Mouse (Mus musculus): ENCODE data around the gene Mup20. TPM values are rescaled to one million over a fixed set of nuclear protein-coding genes. Genes with fewer than 3 reads are reported as not detected.
"Not testable (repeated sequence)": the region's sequence is repeated elsewhere in the genome, so short reads cannot be mapped to it uniquely, and the experiment has no call there.

Gene Mup20
- polyA plus RNA-seq (2017; shearing (Covaris generic)), result not detected

DNA sequence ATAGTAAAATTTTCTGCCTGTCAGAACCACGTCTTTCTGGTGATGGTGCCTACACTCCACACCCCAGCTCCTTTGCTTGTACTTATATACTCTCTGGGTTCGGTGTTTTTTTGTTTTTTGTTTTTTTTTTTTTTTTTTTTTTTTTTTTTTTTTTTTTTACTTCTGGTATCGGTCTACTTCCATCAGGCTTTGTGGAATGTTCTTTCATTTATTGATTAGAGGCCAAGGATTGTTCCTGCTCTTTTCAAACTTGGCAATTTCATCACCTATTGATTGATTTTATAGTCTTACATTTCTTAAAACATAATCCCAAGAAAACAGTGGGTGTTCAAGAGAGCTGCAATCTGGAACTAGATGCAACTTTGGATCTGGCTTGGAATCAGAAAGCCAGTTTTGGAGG lies at the start of gene Mup20:
Mup20 (minus strand) TSS at position 101 of the 400 bp plus-strand sequence.
- not testable (repeated sequence) for ATAC-seq

DNA sequence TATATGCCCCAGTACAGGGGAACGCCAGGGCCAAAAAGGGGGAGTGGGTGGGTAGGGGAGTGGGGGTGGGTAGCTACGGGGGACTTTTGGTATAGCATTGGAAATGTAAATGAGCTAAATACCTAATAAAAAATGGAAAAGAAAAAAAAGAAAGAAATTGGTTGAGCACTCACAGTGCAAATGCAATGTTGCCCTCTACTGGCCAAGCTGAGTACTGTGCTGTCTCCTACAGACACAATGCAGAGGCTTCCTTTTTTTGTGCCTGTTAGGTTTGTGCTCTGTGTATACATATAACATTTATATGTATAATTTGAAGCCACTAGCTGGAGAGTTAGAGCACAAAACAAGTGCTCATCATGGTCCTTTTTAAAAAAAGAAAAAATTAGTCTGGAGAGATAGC lies 49.4 kb upstream of the Mup20 start:
- not testable (repeated sequence) for ATAC-seq

DNA sequence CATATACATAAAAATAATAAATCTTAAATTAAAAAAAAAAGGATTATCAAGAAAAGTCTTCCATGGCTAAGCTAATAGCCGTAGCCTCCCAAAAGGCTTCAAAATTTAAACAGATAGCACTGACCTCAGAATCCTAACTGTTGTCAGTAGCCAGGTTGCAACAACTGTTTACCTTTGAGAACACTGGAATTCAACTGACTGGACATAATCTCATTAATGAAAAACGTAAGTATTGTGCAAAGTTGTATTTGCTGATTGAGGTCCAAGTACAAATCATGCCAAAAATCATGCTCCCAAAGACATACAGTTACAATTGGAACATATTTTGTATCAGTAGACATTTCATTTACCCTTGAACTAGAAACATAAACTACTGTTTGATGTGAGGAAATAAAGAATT lies 34.0 kb upstream of the Mup20 start:
- ATAC-seq, result no peak

DNA sequence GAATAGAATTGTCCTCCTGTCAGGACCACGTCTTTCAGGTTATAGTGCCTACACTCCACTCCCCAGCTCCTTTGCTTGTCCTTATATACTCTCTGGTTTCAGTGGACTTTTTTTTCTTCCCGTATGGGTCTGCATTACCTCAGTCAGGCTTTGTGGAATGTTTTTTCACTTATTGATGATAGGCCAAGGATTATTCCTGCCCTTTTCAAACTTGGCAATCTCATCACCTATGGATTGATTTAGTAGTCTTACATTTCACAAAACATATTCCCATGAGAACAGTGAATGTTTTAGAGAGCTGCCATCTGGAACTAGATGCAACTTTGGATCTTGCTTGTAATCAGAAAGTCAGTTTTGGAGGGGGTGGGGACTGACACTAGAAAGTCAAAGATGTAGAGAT lies 33.3 kb upstream of the Mup20 start, which contains the start of gene Mup3:
Mup3 (minus strand) TSS at position 102 of the 400 bp plus-strand sequence.
- ATAC-seq, result no peak

DNA sequence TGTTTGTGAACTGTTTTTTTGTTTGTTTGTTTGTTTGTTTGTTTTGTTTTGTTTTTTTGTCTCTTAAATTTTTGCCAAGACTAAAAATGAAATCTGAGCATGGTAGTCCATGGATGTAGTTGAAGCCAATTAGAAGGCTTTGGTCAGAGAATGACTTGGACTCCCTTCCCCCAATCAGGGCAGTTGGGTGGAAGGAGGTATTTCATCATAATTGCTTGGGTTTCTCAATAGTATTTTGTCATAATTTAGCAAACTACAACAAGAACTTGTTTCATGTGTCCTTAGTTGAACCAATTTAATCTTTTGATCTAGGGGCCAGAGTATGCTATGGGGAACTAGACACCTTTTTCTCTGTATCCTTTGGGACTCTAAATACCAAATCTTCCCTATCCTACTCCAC lies 28.8 kb upstream of the Mup20 start:
- no peak for ATAC-seq

DNA sequence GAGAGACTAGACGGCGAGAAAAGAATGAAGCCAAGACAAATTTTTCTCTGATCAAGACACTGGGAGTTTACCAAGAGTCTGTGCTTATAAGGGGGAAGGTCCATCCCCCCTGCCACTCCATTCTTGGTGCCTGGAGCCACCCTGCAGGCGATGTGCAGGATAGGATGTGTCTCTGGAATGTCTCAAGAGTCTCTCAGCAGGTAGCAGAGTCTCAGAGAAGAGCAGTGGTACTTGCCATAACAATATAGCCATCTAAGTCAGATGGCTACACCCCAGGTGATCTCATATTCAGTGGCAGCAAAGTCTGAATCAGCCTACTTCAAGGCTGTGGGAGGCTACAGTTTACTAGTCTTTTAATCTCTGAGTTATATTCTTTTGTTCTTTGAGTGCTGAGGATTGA lies 21.2 kb upstream of the Mup20 start:
- no peak for ATAC-seq

DNA sequence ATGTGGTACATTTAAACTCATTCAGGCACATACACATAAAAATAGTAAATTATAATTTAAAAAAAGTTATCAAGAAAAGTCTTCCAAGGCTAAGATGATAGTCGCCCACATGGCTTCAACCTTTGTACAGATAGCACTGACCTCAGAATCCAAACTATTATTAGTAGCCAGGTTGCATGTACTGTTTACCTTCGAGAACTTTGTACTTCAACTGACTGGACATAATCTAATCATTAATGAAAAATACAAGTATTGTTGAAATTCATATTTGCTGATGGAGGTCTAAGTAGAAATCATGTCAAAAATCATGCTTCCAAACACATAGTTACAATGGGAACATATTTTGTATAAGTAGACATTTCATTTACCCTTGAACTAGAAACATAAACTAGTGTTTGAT lies 822 bp upstream of the Mup20 start:
- not testable (repeated sequence) for ATAC-seq

DNA sequence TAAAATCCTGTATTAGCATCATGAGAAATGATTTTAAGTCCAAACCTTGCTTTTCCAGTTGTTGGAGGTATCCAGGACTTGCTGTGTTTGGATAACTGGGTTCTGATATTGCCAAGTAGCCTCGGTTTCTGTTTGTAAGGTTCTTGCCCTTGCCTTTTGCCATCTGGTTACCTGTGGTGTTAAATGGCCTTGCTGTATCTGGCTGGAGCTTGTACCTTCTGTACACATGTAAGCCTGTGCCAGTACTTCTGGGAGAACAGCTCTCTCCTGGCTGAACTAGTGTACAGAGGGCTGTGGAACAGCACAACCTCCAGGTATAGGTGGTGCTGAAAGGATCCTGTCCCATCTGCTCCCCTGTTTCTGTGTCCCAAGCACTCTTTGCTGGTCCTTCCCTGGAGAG lies 27.7 kb downstream of the Mup20 start:
- ATAC-seq, result no peak

DNA sequence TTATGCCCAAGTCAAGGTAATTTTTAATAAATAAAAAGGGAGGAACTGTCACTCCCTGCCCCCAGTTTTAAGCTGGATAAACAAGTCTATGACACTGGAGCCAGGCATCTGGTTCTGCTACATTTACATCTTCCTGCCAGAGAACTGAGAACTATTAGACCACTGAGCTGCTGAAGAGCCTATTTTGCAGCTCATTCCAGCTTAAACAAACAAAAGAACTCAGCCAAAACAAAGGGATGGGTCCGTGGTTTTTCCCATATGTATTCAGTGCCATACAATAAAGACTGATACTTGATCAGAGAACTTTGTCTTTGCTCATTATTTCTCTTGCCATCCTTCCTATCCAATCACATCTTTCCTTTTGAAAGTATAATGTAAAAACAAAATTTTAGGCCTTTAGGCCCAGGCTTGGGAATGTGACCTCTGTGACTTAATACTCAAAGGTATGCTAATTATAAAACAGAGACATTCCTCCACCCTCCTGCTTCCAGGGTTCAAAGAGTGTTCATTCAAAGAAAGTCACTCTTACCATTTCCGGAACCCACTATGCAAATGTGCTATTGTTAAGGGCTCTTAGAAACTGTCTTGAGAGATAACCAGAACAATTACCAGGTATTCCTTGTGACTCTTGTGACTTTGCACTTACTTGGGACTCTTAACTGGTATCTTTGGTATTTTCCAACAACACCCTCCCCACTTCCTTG lies 29.6 kb downstream of the Mup20 start:
- ATAC-seq, result no peak

DNA sequence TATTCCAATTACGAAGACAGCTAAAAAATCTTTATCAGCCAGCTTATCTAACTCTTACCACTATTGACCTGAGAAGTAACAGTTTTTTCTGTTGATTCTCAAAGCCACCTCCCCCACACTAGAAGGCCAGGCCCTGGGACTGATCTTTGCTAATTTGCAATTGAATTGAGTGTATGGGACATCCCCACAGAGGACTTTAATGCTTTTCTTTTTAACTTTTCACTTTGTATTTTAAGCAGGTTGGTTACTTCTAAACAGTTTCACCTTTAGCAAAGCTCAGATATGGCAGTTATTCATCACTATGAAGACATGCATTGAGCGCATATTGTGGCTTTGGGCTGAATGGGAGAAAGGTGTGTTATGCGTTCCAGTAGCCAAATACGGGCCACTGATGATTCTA lies 30.3 kb downstream of the Mup20 start:
- ATAC-seq, result no peak

DNA sequence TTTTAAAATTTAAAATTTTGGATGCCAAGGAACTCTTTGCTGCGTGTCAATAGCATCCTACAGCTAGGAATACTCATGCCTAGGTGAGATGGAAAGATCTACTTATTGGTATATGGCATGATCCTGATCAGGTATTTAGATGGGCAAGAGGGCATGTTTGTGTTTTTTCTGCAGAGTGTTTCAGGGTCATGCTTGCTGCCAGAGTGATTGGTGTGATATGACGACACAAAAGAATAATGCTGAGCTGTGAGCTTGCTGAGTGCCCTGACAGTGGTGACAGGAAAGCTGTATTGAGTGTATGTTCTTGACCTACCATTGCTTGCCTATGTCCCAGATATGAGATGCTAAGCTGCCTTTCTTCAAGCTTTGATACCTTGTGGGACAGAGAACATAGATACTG lies 30.8 kb downstream of the Mup20 start:
- no peak for ATAC-seq

DNA sequence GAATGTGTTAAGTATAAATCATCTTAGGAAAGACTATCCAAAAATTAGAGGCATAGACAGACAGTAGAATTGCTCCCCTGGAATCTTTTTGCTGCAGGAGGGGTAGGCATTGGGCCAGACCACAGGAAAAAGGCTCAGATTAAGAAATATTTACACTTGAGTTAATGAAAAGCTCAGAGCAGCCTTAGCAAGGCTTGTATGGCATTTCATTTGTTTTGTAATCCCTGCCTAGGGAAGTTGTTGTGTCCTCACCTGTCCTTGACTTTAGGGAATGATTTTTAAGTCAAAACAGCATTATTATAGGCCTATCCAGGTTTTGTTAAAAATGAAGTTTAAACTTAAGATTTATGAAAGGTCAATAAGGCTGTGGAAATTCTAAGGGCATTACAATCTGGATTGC lies 33.4 kb downstream of the Mup20 start:
- ATAC-seq, result not testable (repeated sequence)

Other genes with a start within 250 kb of the Mup20 start
- not detected for gene Mup5, start 218.9 kb downstream of the Mup20 start, polyA plus RNA-seq (2017; shearing (Covaris generic))
- gene Mup3, start 33.2 kb upstream of the Mup20 start, polyA plus RNA-seq (2017; shearing (Covaris generic)), result not detected
- gene Mup21, start 96.7 kb upstream of the Mup20 start, polyA plus RNA-seq (2017; shearing (Covaris generic)), result not detected
- not detected for gene Zfp37, start 176.9 kb upstream of the Mup20 start, polyA plus RNA-seq (2017; shearing (Covaris generic))
- gene Slc31a2, start 208.4 kb upstream of the Mup20 start, polyA plus RNA-seq (2017; shearing (Covaris generic)), result 1 to 10 TPM; 7.0 to 9.7 TPM